Mouse (Mus musculus) CD4-positive, CD25-positive, alpha-beta regulatory T cell, adult 4 months (primary cell): ENCODE data around the gene Hsp90b1. TPM values are rescaled to one million over a fixed set of nuclear protein-coding genes. Genes with fewer than 3 reads are reported as not detected.
"Not testable (repeated sequence)": the region's sequence is repeated elsewhere in the genome, so short reads cannot be mapped to it uniquely, and the experiment has no call there.

Experiments used
- ATAC-seq: one replicate; pipeline ENCODE4 v1.8.0; 2017
- polyA plus RNA-seq, 2 experiments: library from polyadenylated mRNA; unstranded; fragments of 100-300 nt; shearing (Covaris generic); gene quantifications; one replicate each; pipeline ENCODE4 v1.2.1; 2017

Hsp90b1 gene
- 100 to 1,000 TPM; 187 to 189 TPM for polyA plus RNA-seq

- ATAC-seq = peak; percentile 80
These were observed at the start of gene Hsp90b1, which contains the start of gene Ttc41 for GRCm38 (mm10) chr10:86705318-86705921. Gene Hsp90b1, minus strand, starts transcription at chr10:86705509. Gene Ttc41, plus strand, starts transcription at chr10:86705811.

- ATAC-seq = no peak
These were observed 39.0 kb upstream of the Hsp90b1 start for GRCm38 (mm10) chr10:86744306-86744705.

- ATAC-seq = no peak
These were observed 37.6 kb upstream of the Hsp90b1 start for GRCm38 (mm10) chr10:86742918-86743317.

- ATAC-seq = no peak
These were observed 29.7 kb upstream of the Hsp90b1 start for GRCm38 (mm10) chr10:86735036-86735435.

- no peak for ATAC-seq
These were observed 26.2 kb upstream of the Hsp90b1 start for GRCm38 (mm10) chr10:86731500-86731863.

- ATAC-seq = peak; percentile 44
These were observed 25.7 kb upstream of the Hsp90b1 start for GRCm38 (mm10) chr10:86730823-86731499.

GRCm38 (mm10) chr10:86728176-86728575 is 22.9 kb upstream of the Hsp90b1 start:
- ATAC-seq = no peak

- peak; percentile 90 for ATAC-seq
These were observed 22.3 kb upstream of the Hsp90b1 start for GRCm38 (mm10) chr10:86727548-86727980.

GRCm38 (mm10) chr10:86712156-86712555 is 6.8 kb upstream of the Hsp90b1 start:
- ATAC-seq = no peak

- no peak for ATAC-seq
These were observed 1.8 kb upstream of the Hsp90b1 start for GRCm38 (mm10) chr10:86707134-86707533.

GRCm38 (mm10) chr10:86705922-86706752 is 828 bp upstream of the Hsp90b1 start:
- ATAC-seq = peak; percentile 70

- ATAC-seq = no peak
These were observed 619 bp downstream of the Hsp90b1 start for GRCm38 (mm10) chr10:86704589-86705191.

- ATAC-seq = no peak
These were observed 1.2 kb downstream of the Hsp90b1 start for GRCm38 (mm10) chr10:86704141-86704540.

- no peak for ATAC-seq
These were observed 1.9 kb downstream of the Hsp90b1 start for GRCm38 (mm10) chr10:86703375-86703774.

GRCm38 (mm10) chr10:86702312-86702920 is 2.9 kb downstream of the Hsp90b1 start:
- ATAC-seq = no peak

- ATAC-seq = no peak
These were observed 4.3 kb downstream of the Hsp90b1 start for GRCm38 (mm10) chr10:86700973-86701372.

GRCm38 (mm10) chr10:86700251-86700650 is 5.1 kb downstream of the Hsp90b1 start:
- no peak for ATAC-seq

GRCm38 (mm10) chr10:86686017-86686360 is 19.3 kb downstream of the Hsp90b1 start:
- peak; percentile 7 for ATAC-seq

- ATAC-seq = peak; percentile 88
These were observed 19.9 kb downstream of the Hsp90b1 start for GRCm38 (mm10) chr10:86685179-86686016.

- peak; percentile 20 for ATAC-seq
These were observed 20.5 kb downstream of the Hsp90b1 start for GRCm38 (mm10) chr10:86684797-86685178.

GRCm38 (mm10) chr10:86670550-86670949 is 34.8 kb downstream of the Hsp90b1 start:
- not testable (repeated sequence) for ATAC-seq
